Mouse (Mus musculus) olfactory bulb, adult 2 months (tissue): ENCODE measurements around the gene Dusp22.

Experiments
- CTCF ChIP-seq: fragments of 200-500 bp; IDR thresholded peaks from 2 replicates; pipeline ENCODE4 v1.5.1; 2012; ENCODE audit warnings: low read depth, mild to moderate bottlenecking, low read length, moderate library complexity; ENCODE audit not compliant: insufficient read depth
- POLR2A ChIP-seq: fragments of 200-500 bp; IDR thresholded peaks from 2 replicates; pipeline ENCODE4 v1.6.1; 2012; ENCODE audit warnings: mild to moderate bottlenecking, low read depth, low read length, moderate library complexity; ENCODE audit not compliant: insufficient read depth

GRCm38 (mm10) chr13:30669277-30669676 is 9.5 kb downstream of the Dusp22 start:
- no peak for TF ChIP-seq CTCF
- no peak for TF ChIP-seq POLR2A
